In the genomic region with DNA sequence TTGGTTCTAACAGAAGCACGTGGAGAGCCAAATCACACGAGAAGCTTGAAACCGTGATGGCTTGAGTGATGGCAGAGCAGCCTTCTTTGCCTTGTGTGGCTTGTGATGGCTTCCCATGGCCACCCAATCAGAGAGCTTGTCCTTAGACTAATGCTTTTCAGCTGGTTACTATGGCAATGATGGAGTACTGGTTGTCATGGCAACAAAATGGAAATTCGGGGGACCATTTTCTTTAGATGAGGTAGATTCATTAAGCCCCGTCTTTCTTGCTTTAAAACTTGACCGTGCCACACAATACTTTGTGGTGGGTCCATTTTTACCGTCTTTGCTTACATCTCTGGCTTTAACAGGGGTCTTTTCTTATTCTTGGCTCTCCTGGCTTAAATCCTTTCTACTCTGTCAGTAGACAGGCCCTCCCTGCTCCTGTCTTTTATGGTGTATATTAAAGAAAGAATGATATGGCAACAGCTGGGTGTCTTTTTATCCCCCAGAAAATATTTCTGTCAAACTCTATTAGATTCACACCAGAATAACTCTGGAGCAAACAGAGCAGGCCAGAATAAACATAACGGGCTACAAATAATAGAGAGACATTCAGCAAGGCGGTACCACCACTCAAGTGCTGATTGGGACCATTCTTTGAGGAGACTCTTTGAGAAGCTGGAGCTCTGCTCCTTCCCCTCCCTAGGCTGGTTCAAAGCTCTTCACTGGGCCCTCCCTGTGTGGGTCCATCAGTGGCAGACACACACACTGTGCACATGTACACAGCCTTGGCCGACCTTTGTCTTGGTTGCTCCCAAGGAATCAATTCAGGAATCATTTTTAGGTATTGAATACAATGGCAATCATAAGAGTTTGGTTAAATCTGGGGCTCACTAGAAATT, we compare ENCODE assay signal across 10 mouse cellular contexts. TPM values are rescaled to one million over a fixed set of nuclear protein-coding genes. Genes with fewer than 3 reads are reported as not detected.
DNase-seq lines count a peak whose midpoint lies in the region; ATAC-seq lines count a peak whose summit lies in the region.
"Had no signal": no experiment of that assay in that cellular context is flagged by ENCODE, and none has a peak within 500 bp of the region (broad histone marks: within the 10 kb centered on the region; RNA-seq: fewer than 3 reads in every experiment).

No protein-coding gene starts in this region.

- no peak overlapping the region for H3K4me2 ChIP-seq in embryonic facial prominence, embryonic 11.5 days (ENCODE audit: low read depth, low read length)
- H3K4me2 ChIP-seq in forebrain, embryonic 11.5 days (ENCODE audit: low read depth, low read length, severe bottlenecking), result no peak overlapping the region
- no peak overlapping the region for H3K4me2 ChIP-seq in neural tube, embryonic 13.5 days
- H3K4me2 ChIP-seq in kidney, embryonic 15.5 days, result no peak overlapping the region

- DNase-seq in embryonic facial prominence, embryonic 11.5 days (ENCODE audit: low spot score), result peak; percentile 53
- DNase-seq in embryonic facial prominence, embryonic 10.5 days (ENCODE audit: low spot score), result no peak
- peak; percentile 57 for DNase-seq in forebrain, embryonic 11.5 days (ENCODE audit: low spot score)
- peak; percentile 28 to 46 for DNase-seq in layer of hippocampus, adult 8-10 months (ENCODE audit: low spot score in 2 of 2)
- no peak for DNase-seq in urinary bladder, adult 2 months (ENCODE audit: low spot score)
- no peak for DNase-seq in gastrocnemius, adult 18-20 months (ENCODE audit: low spot score)
- DNase-seq: lung, postnatal 36 days had no signal

- no peaks in the 10 kb centered on the region for H3K4me1 ChIP-seq in embryonic facial prominence, embryonic 11.5 days (ENCODE audit: control insufficient read depth, insufficient read depth, low read length)
- no peaks in the 10 kb centered on the region for H3K4me1 ChIP-seq in embryonic facial prominence, embryonic 10.5 days
- 0 out of 2 replicates have a peak, but pooled peaks cover 3% of the 10 kb centered on the region for H3K4me1 ChIP-seq in forebrain, embryonic 11.5 days (replicated peaks; ENCODE audit: control insufficient read depth, insufficient read depth, low read length)
- peaks cover 5% of the 10 kb centered on the region for H3K4me1 ChIP-seq in neural tube, embryonic 13.5 days (replicated peaks)
- no peaks in the 10 kb centered on the region for H3K4me1 ChIP-seq in kidney, embryonic 15.5 days

- no peak overlapping the region for H3K9ac ChIP-seq in embryonic facial prominence, embryonic 11.5 days (replicated peaks; ENCODE audit: low read length)
- H3K9ac ChIP-seq in forebrain, embryonic 11.5 days (ENCODE audit: low read length), result no peak overlapping the region
- no peak overlapping the region for H3K9ac ChIP-seq in neural tube, embryonic 13.5 days
- no peak overlapping the region for H3K9ac ChIP-seq in kidney, embryonic 15.5 days

- no peaks in the 10 kb centered on the region for H3K36me3 ChIP-seq in embryonic facial prominence, embryonic 11.5 days (replicated peaks; ENCODE audit: control insufficient read depth, insufficient read depth, low read depth, low read length)
- H3K36me3 ChIP-seq in embryonic facial prominence, embryonic 10.5 days (replicated peaks), result no peaks in the 10 kb centered on the region
- no peaks in the 10 kb centered on the region for H3K36me3 ChIP-seq in forebrain, embryonic 11.5 days (ENCODE audit: control insufficient read depth, insufficient read depth, low read length)
- no peaks in the 10 kb centered on the region for H3K36me3 ChIP-seq in neural tube, embryonic 13.5 days
- H3K36me3 ChIP-seq in kidney, embryonic 15.5 days, result no peaks in the 10 kb centered on the region

- no peak overlapping the region for H3K27ac ChIP-seq in embryonic facial prominence, embryonic 11.5 days (replicated peaks; ENCODE audit: low read depth, low read length)
- no peak overlapping the region; the same call in 1 of the 2 replicates for H3K27ac ChIP-seq in embryonic facial prominence, embryonic 10.5 days (replicated peaks)
- H3K27ac ChIP-seq in forebrain, embryonic 11.5 days (ENCODE audit: low read depth, low read length), result peak overlapping the region; percentile 41; the same call in 1 of the 2 replicates
- peak overlapping the region; percentile 35; the same call in 1 of the 2 replicates for H3K27ac ChIP-seq in neural tube, embryonic 13.5 days (replicated peaks)
- no peak overlapping the region for H3K27ac ChIP-seq in kidney, embryonic 15.5 days

- ATAC-seq in embryonic facial prominence, embryonic 11.5 days (replicated peaks; ENCODE audit: insufficient number of reproducible peaks, low FRiP score, low TSS enrichment, low read depth), result 0 out of 2 replicates have a peak, but pooled peaks have one; percentile 65
- ATAC-seq in forebrain, embryonic 11.5 days (replicated peaks; ENCODE audit: low FRiP score), result peak; percentile 94
- ATAC-seq in neural tube, embryonic 13.5 days (ENCODE audit: low read depth), result peak; percentile 89
- no peak; the same call in 1 of the 2 replicates for ATAC-seq in kidney, embryonic 15.5 days (replicated peaks; ENCODE audit: low FRiP score)
- ATAC-seq: intestine, postnatal 0 days had no signal

- H3K9me3 ChIP-seq in embryonic facial prominence, embryonic 11.5 days (replicated peaks; ENCODE audit: control insufficient read depth, low read length), result no peaks in the 10 kb centered on the region
- no peaks in the 10 kb centered on the region for H3K9me3 ChIP-seq in embryonic facial prominence, embryonic 10.5 days
- no peaks in the 10 kb centered on the region for H3K9me3 ChIP-seq in forebrain, embryonic 11.5 days (ENCODE audit: control insufficient read depth, low read length)
- no peaks in the 10 kb centered on the region for H3K9me3 ChIP-seq in neural tube, embryonic 13.5 days
- no peaks in the 10 kb centered on the region for H3K9me3 ChIP-seq in kidney, embryonic 15.5 days (replicated peaks)

- 74% methylated on average over 10 of the region's 10 CpGs for WGBS in embryonic facial prominence, embryonic 11.5 days
- WGBS in embryonic facial prominence, embryonic 10.5 days, result 82% methylated on average over 10 of the region's 10 CpGs
- 49% methylated on average over 10 of the region's 10 CpGs for WGBS in forebrain, embryonic 11.5 days
- WGBS in neural tube, embryonic 13.5 days, result 38% methylated on average over 10 of the region's 10 CpGs
- WGBS in kidney, embryonic 15.5 days, result 66% methylated on average over 10 of the region's 10 CpGs

- H3K27me3 ChIP-seq in embryonic facial prominence, embryonic 11.5 days (ENCODE audit: control insufficient read depth, insufficient read depth, low read length), result no peaks in the 10 kb centered on the region
- H3K27me3 ChIP-seq in embryonic facial prominence, embryonic 10.5 days (replicated peaks; ENCODE audit: low read depth, poor library complexity, severe bottlenecking), result no peaks in the 10 kb centered on the region
- no peaks in the 10 kb centered on the region for H3K27me3 ChIP-seq in forebrain, embryonic 11.5 days (ENCODE audit: control insufficient read depth, insufficient read depth, low read length)
- no peaks in the 10 kb centered on the region for H3K27me3 ChIP-seq in neural tube, embryonic 13.5 days
- no peaks in the 10 kb centered on the region for H3K27me3 ChIP-seq in kidney, embryonic 15.5 days

- H3K4me3 ChIP-seq in embryonic facial prominence, embryonic 11.5 days (ENCODE audit: low read depth, low read length), result no peak overlapping the region
- H3K4me3 ChIP-seq in embryonic facial prominence, embryonic 10.5 days, result no peak overlapping the region
- no peak overlapping the region for H3K4me3 ChIP-seq in forebrain, embryonic 11.5 days (ENCODE audit: low read depth, low read length)
- H3K4me3 ChIP-seq in neural tube, embryonic 13.5 days, result no peak overlapping the region
- no peak overlapping the region for H3K4me3 ChIP-seq in kidney, embryonic 15.5 days (replicated peaks)

RNA-seq across cellular contexts. Expression of gene BC048403, which starts 25.7 kb away (rescaled TPM):
- 2.3 and 3.1 TPM in 2 replicates for polyA plus RNA-seq in embryonic facial prominence, embryonic 11.5 days (2014; fragmentation: Nextera tagmentation; extraction: Ambion mirVana)
- polyA plus RNA-seq in embryonic facial prominence, embryonic 10.5 days (2016; fragmentation: Nextera tagmentation; extraction: Ambion mirVana), result 2.8 and 3.6 TPM in 2 replicates
- 2.5 and 3.5 TPM in 2 replicates for polyA plus RNA-seq in forebrain, embryonic 11.5 days (2014; fragmentation: Nextera tagmentation; extraction: Ambion mirVana)
- total RNA-seq in layer of hippocampus, adult 8-10 months (2022), result 10 to 100 TPM in 1 of 4 experiments, 1 to 10 TPM in 3; 9.1 to 10.8 (median 9.4) TPM
- 2.3 and 2.7 TPM in 2 replicates for polyA plus RNA-seq in neural tube, embryonic 13.5 days (2015; fragmentation: Nextera tagmentation; extraction: Ambion mirVana)
- 5.7 and 6.6 TPM in 2 replicates for polyA plus RNA-seq in urinary bladder, adult 2 months (2012; rRNA removed)
- polyA plus RNA-seq in kidney, embryonic 15.5 days (2015; fragmentation: Nextera tagmentation; extraction: Ambion mirVana), result 3.0 and 3.4 TPM in 2 replicates
- total RNA-seq in gastrocnemius, adult 18-20 months (2021), result 1 to 10 TPM; 1.4 to 1.8 TPM

Comparison
In these comparisons a context has a peak if more than half of its experiments do, and no peak if none do; other contexts are left out.
1. DNase-seq: peak in embryonic facial prominence, embryonic 11.5 days (single experiment), forebrain, embryonic 11.5 days (single experiment) and layer of hippocampus, adult 8-10 months (2 of 2); none in embryonic facial prominence, embryonic 10.5 days (single experiment), urinary bladder, adult 2 months (single experiment) and gastrocnemius, adult 18-20 months (single experiment).
2. H3K27ac ChIP-seq: peak in forebrain, embryonic 11.5 days (single experiment) and neural tube, embryonic 13.5 days (single experiment); none in embryonic facial prominence, embryonic 11.5 days (single experiment), embryonic facial prominence, embryonic 10.5 days (single experiment) and kidney, embryonic 15.5 days (single experiment).